Mouse (Mus musculus) mammary gland, adult 2 months (tissue): ENCODE results near the gene Aknad1. TPM values are rescaled to one million over a fixed set of nuclear protein-coding genes. Genes with fewer than 3 reads are reported as not detected.

Source experiments
- polyA plus RNA-seq: library from polyadenylated mRNA; depleted of rRNA; stranded (reverse); fragments of >200 nt; gene quantifications from 2 replicates; pipeline ENCODE4 v1.2.3, GENCODE M21; 2012; ENCODE audit warnings: low replicate concordance; rRNA removed

The Aknad1 gene
- polyA plus RNA-seq = 0.10 and 0.36 TPM in 2 replicates

GRCm38 (mm10) chr3:108739045-108739708 lies at the start of gene Aknad1:
Aknad1 (plus strand) TSS chr3:108739658.

GRCm38 (mm10) chr3:108722036-108722872 lies 17.2 kb upstream of the Aknad1 start, which contains the start of gene Gpsm2:
Gpsm2 (minus strand) TSS chr3:108722309.

Other genes with a start within 250 kb of the Aknad1 start
- gene 1700013F07Rik, start 205.5 kb upstream of the Aknad1 start, polyA plus RNA-seq = 0.20 and 0.23 TPM in 2 replicates
- gene 5330417C22Rik, start 203.1 kb upstream of the Aknad1 start, polyA plus RNA-seq = 1.6 and 1.7 TPM in 2 replicates
- gene Tmem167b, start 177.2 kb upstream of the Aknad1 start, polyA plus RNA-seq = 3.1 and 5.6 TPM in 2 replicates
- gene Taf13, start 168.0 kb upstream of the Aknad1 start, polyA plus RNA-seq = 1.2 and 5.0 TPM in 2 replicates
- 3.8 and 6.9 TPM in 2 replicates for gene Wdr47, start 148.4 kb upstream of the Aknad1 start, polyA plus RNA-seq
- 22.4 and 32.1 TPM in 2 replicates for gene Clcc1, start 85.7 kb upstream of the Aknad1 start, polyA plus RNA-seq
- gene Gpsm2, start 17.3 kb upstream of the Aknad1 start, polyA plus RNA-seq = 2.8 and 4.0 TPM in 2 replicates
- gene Stxbp3, start 100.9 kb downstream of the Aknad1 start, polyA plus RNA-seq = 5.3 and 14.7 TPM in 2 replicates
- 0.65 and 2.3 TPM in 2 replicates for gene Fndc7, start 150.3 kb downstream of the Aknad1 start, polyA plus RNA-seq
- 40.0 and 126 TPM in 2 replicates for gene Prpf38b, start 172.1 kb downstream of the Aknad1 start, polyA plus RNA-seq
- 0.08 and 0.23 TPM in 2 replicates for gene Henmt1, start 200.2 kb downstream of the Aknad1 start, polyA plus RNA-seq
- gene Gm9857, start 200.8 kb downstream of the Aknad1 start, polyA plus RNA-seq = not detected in 2 replicates